Comparison of ENCODE assay signal across 20 mouse cellular contexts in genomic region chr16:13774011-13774410, GRCm38 (mm10). TPM values are rescaled to one million over a fixed set of nuclear protein-coding genes. Genes with fewer than 3 reads are reported as not detected.
A peak's percentile ranks its signal among the peaks of the same experiment; 100 is the strongest.
DNase-seq lines count a peak whose midpoint lies in the region; ATAC-seq and TF ChIP-seq lines count a peak whose summit lies in the region.
"Not testable (repeated sequence)": the region's sequence is repeated elsewhere in the genome, so short reads cannot be mapped to it uniquely, and the experiment has no call there.
"Had no signal": no experiment of that assay in that cellular context is flagged by ENCODE, and none has a peak within 500 bp of the region (broad histone marks: within the 10 kb centered on the region; RNA-seq: fewer than 3 reads in every experiment).

No protein-coding gene starts in this region.

- TF ChIP-seq CTCF in Patski (IDR thresholded peaks at IDR 0.05): not testable (repeated sequence)

- DNase-seq in Patski (ENCODE audit: low read depth, low spot score): peak; percentile 34
- DNase-seq in adrenal gland, adult 2 months: peak; percentile 85
- peak; percentile 74 for DNase-seq in adrenal gland, postnatal 14 days
- DNase-seq in kidney, adult 11 months: peak; percentile 40
- DNase-seq in kidney, adult 8-10 months: peak; percentile 67 to 69
- DNase-seq in kidney, postnatal 10 days: peak; percentile 44
- DNase-seq in kidney, postnatal 36 days: peak; percentile 66 to 73
- DNase-seq in ovary, postnatal 36 days (ENCODE audit: low spot score): peak; percentile 19

- ATAC-seq in Patski: not testable (repeated sequence)

- H3K27me3 ChIP-seq in Patski: not testable (repeated sequence)

- CTCF ChIA-PET in Patski (lab: Charles Lee): not testable (repeated sequence)

- POLR2A ChIA-PET in Patski (lab: Charles Lee): not testable (repeated sequence)

- in situ Hi-C loops in Patski (cut with MboI; ENCODE audit: low pct_unique_long_range_greater_than_20kb): not testable (repeated sequence)

RNA-seq across cellular contexts. Expression of gene Rrn3, which starts 6.5 kb away (rescaled TPM):
- polyA plus RNA-seq in Patski (2021): 40.1 TPM
- 10 to 100 TPM; 43.9 to 48.0 TPM for total RNA-seq in adrenal gland, adult 2 months (2021)
- 9.4 and 17.2 TPM in 2 replicates for polyA plus RNA-seq in adrenal gland, adult 2 months (2012; rRNA removed)
- 40.4 and 43.9 TPM in 2 replicates for total RNA-seq in adrenal gland, postnatal 14 days (2021)

RNA-seq across cellular contexts. Expression of gene Pla2g10, which starts 43.2 kb away (rescaled TPM):
- polyA plus RNA-seq in Patski (2021): not detected
- total RNA-seq in adrenal gland, adult 2 months (2021): not detected
- 0.11 TPM in 1 of 2 replicates, not detected in the other for polyA plus RNA-seq in adrenal gland, adult 2 months (2012; rRNA removed)
- not detected in 2 replicates for total RNA-seq in adrenal gland, postnatal 14 days (2021)
- total RNA-seq: adrenal gland, adult 18-20 months; gastrocnemius, adult 18-20 months; gastrocnemius, postnatal 10 days; gastrocnemius, postnatal 36 days; granulocyte monocyte progenitor cell, adult 5-6 weeks; heart, adult 2 months; heart, postnatal 14 days; heart, postnatal 4 days; hindbrain, postnatal 0 days had no signal
- polyA plus RNA-seq: embryonic facial prominence, embryonic 11.5 days; forebrain, embryonic 10.5 days; forebrain, embryonic 16.5 days; hindbrain, postnatal 0 days had no signal

RNA-seq across cellular contexts. Expression of gene Ntan1, which starts 44.6 kb away (rescaled TPM):
- polyA plus RNA-seq in Patski (2021): 147 TPM
- total RNA-seq in adrenal gland, adult 2 months (2021): 10 to 100 TPM; 54.7 to 61.5 TPM
- polyA plus RNA-seq in adrenal gland, adult 2 months (2012; rRNA removed): 37.4 and 38.2 TPM in 2 replicates
- 65.9 and 72.1 TPM in 2 replicates for total RNA-seq in adrenal gland, postnatal 14 days (2021)

Comparison
In these comparisons a context has a peak if more than half of its experiments do, and no peak if none do; other contexts are left out.
1. DNase-seq: peak in every context shown above with its lines; median percentile 85 in adrenal gland, adult 2 months; 74 in adrenal gland, postnatal 14 days; 70 in kidney, postnatal 36 days; 68 in kidney, adult 8-10 months; 44 in kidney, postnatal 10 days; 40 in kidney, adult 11 months; 34 in Patski; 19 in ovary, postnatal 36 days.